Mouse (Mus musculus) left cerebral cortex, postnatal 14 days (tissue): ENCODE results near the gene Kif1bp. TPM values are rescaled to one million over a fixed set of nuclear protein-coding genes. Genes with fewer than 3 reads are reported as not detected.

Source experiments
- total RNA-seq, 2 experiments: library from RNA; stranded (reverse); gene quantifications; 2 replicates each; pipeline ENCODE4 v1.2.3; 2021

Gene Kif1bp
- total RNA-seq, 2 experiments from 2014 or later, result 167 to 172 TPM

Other genes with a start within 250 kb of the Kif1bp start
- gene Hk1, start 198.5 kb downstream of the Kif1bp start, total RNA-seq, result 100 to 1,000 TPM; 321 to 322 TPM
- gene Hkdc1, start 156.0 kb downstream of the Kif1bp start, total RNA-seq, result 10 to 100 TPM; 12.5 to 15.3 TPM
- gene 4930507D05Rik, start 129.0 kb downstream of the Kif1bp start, total RNA-seq, result 1 to 10 TPM; 2.2 to 3.1 TPM
- gene Supv3l1, start 128.7 kb downstream of the Kif1bp start, total RNA-seq, result 10 to 100 TPM; 22.6 to 23.2 TPM
- 10 to 100 TPM; 45.5 to 46.5 TPM for gene Vps26a, start 91.7 kb downstream of the Kif1bp start, total RNA-seq
- 10 to 100 TPM in 1 of 2 experiments, 1 to 10 TPM in 1; 9.7 to 11.1 TPM for gene Srgn, start 51.0 kb downstream of the Kif1bp start, total RNA-seq
- gene Ddx21, start 23.8 kb upstream of the Kif1bp start, total RNA-seq, result 10 to 100 TPM; 23.6 to 24.0 TPM
- 10 to 100 TPM; 83.6 to 83.7 TPM for gene Ddx50, start 72.8 kb upstream of the Kif1bp start, total RNA-seq
- gene Stox1, start 147.7 kb upstream of the Kif1bp start, total RNA-seq, result 1 to 10 TPM; 4.4 to 4.8 TPM
- 10 to 100 TPM; 55.9 to 60.1 TPM for gene Ccar1, start 213.8 kb upstream of the Kif1bp start, total RNA-seq